Mouse (Mus musculus) macrophage (primary cell): ENCODE results near the gene Rpl9-ps1. TPM values are rescaled to one million over a fixed set of nuclear protein-coding genes. Genes with fewer than 3 reads are reported as not detected.

Source experiments
- H3K27ac ChIP-seq: fragments of 350-480 bp; formaldehyde crosslinking; 2 replicates; pipeline ENCODE4 v1.9.0; 2021
- H3K36me3 ChIP-seq: fragments of 350-480 bp; formaldehyde crosslinking; 2 replicates; pipeline ENCODE4 v1.9.0; 2021; ENCODE audit errors: inconsistent target
- H3K4me3 ChIP-seq: fragments of 350-480 bp; formaldehyde crosslinking; 2 replicates; pipeline ENCODE4 v1.9.0; 2021; ENCODE audit errors: inconsistent target
- H3K79me2 ChIP-seq: fragments of 350-480 bp; formaldehyde crosslinking; 2 replicates; pipeline ENCODE4 v1.9.0; 2021; ENCODE audit errors: inconsistent target
- WGBS: methylation state at CpG from one replicate; pipeline ENCODE4 v1.1.7; 2026; ENCODE audit warnings: inconsistent platforms; ENCODE audit not compliant: missing documents; 5-methylcytosine and 5-hydroxymethylcytosine counted together
- polyA plus RNA-seq: library from polyadenylated mRNA; stranded (reverse); fragments of 250-400 nt; gene quantifications from 3 replicates; pipeline ENCODE4 v1.2.4, GENCODE M21; 2018; ENCODE audit warnings: inconsistent platforms

Rpl9-ps1 gene
- polyA plus RNA-seq, 1 experiment from 2014 or later: not detected

DNA sequence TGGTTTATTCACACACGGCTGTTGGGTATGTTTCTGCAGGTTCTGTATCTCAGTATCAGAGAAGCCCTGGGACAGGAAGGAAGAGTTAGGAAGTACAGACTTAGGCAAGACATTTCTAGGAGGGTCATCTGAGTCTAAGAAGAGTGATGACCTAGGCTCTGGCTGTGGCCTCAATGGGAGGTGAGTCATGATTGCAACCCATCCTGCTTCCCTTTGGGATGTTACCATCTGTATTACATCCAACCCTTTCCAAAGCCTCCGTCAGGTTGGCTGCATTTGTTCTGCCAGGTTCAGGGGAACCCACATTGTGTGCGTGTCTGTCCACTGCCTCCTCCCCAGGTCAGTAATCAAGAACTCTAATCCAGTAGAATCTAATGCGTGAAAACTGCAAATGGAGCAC is 40.7 kb downstream of the Rpl9-ps1 start:
- no peak overlapping the region for H3K4me3 ChIP-seq
- 63% methylated on average over 4 of the region's 4 CpGs for WGBS
- no peaks in the 10 kb centered on the region for H3K79me2 ChIP-seq
- H3K27ac ChIP-seq: peak overlapping the region; percentile 72
- H3K36me3 ChIP-seq: no peaks in the 10 kb centered on the region

DNA sequence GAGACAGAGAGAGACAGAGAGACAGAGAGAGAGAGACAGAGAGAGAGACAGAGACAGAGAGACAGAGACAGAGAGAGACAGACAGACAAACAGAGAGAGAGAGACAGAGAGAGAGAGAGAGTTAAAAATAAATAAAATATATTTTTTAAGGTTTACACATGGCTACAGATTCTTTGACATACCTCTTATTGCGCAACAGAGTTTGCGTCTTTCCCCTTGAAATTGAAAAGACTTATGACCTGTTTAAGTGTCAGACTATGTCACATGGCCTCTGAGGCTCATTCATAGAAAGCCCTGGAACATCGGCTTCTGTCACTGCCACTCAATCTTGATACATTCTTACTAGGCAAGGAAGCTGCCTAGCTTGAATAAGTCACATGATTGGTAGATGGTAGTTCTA is 42.0 kb downstream of the Rpl9-ps1 start:
- Histone ChIP-seq H3K36me3 (no peaks in the 10 kb centered on the region), H3K4me3 (no peak overlapping the region), H3K27ac (peak overlapping the region; percentile 72), H3K79me2 (no peaks in the 10 kb centered on the region)
- WGBS: 48% methylated on average over 3 of the region's 3 CpGs

DNA sequence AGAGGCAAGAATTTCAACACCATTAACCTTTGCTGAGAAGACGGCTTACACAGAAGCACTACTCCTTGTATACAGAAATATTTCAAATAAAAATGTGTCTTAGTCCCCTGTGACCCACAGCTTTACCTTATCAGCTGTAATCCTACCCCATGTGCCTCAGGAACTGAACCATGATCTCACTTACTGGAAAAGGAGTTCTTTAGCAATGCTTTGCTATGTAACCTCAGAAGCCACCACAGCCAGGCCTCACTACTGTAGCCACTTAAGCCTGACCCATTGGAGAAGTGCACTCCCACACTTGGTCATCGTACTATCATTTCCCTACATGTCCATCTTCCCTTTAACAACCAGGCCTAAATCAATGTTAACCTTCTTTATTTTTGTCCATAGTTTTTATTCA is 44.8 kb downstream of the Rpl9-ps1 start:
- Histone ChIP-seq H3K79me2 (no peaks in the 10 kb centered on the region), H3K36me3 (no peaks in the 10 kb centered on the region), H3K27ac (peak overlapping the region; percentile 31), H3K4me3 (no peak overlapping the region)
- 47% methylated on average over 2 of the region's 2 CpGs for WGBS

- Histone ChIP-seq H3K79me2 (no peaks in the 10 kb centered on the region), H3K27ac (peak overlapping the region; percentile 15; the same call in 1 of the 2 replicates), H3K36me3 (no peaks in the 10 kb centered on the region), H3K4me3 (no peak overlapping the region)
- 94% methylated on average over 3 of the region's 3 CpGs for WGBS
Observed at GRCm38 (mm10) chr11:83598991-83599390, 46.4 kb downstream of the Rpl9-ps1 start.

DNA sequence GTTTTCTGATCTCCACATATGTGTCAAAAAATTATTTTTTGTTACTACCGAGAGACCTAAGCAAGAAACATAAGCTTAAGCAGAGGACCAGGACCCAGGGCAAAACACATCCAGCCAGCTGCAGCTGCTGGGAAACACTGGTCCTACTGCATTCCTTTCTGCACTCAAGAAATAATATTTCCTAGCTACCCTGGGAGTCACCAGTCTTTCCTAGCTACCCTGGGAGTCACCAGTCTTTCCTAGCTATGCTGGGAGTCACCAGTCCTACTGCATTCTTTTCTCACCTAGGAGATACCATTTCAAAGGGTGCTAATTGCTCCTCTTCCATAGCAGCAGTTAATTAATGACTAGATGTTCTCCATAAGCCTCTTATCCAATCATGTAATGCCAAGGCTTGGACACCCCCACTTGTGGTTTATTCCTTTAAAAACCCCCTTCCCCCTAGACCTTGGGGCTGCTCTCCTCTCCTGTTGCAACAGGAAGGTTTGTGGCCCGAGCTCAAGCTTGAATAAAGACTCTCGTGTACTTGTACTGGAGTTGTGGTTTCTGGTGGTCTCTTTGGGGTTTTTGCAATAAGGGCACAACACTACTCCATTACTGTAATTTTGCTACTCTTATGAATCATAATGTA is 47.1 kb downstream of the Rpl9-ps1 start:
- WGBS: 67% methylated on average over 3 of the region's 3 CpGs
- no peak overlapping the region for H3K4me3 ChIP-seq
- no peaks in the 10 kb centered on the region for H3K79me2 ChIP-seq
- H3K27ac ChIP-seq: 0 out of 2 replicates have a peak overlapping the region, but pooled peaks have one; percentile 15
- no peaks in the 10 kb centered on the region for H3K36me3 ChIP-seq

DNA sequence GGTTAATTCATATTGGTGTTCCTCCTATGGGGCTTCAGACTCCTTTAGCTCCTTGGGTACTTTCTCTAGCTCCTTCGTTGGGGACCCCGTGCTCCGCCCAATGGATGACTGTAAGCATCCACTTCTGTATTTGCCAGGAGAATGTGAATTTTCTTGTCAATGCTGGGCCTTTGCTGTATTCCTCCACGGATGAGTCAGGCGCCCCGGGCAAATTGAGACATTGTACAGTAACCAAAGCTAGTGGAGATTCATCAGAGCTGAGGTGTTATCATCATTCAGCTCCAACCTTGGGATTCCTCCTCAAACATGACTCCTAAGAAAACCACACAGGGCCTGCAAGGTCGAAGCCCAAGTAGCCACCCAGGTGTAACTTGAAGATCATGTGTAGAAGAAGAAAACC is 47.6 kb downstream of the Rpl9-ps1 start:
- 88% methylated on average over 7 of the region's 7 CpGs for WGBS
- H3K79me2 ChIP-seq: no peaks in the 10 kb centered on the region; the same call in 1 of the 2 replicates
- no peak overlapping the region for H3K4me3 ChIP-seq
- no peaks in the 10 kb centered on the region for H3K36me3 ChIP-seq
- H3K27ac ChIP-seq: no peak overlapping the region

DNA sequence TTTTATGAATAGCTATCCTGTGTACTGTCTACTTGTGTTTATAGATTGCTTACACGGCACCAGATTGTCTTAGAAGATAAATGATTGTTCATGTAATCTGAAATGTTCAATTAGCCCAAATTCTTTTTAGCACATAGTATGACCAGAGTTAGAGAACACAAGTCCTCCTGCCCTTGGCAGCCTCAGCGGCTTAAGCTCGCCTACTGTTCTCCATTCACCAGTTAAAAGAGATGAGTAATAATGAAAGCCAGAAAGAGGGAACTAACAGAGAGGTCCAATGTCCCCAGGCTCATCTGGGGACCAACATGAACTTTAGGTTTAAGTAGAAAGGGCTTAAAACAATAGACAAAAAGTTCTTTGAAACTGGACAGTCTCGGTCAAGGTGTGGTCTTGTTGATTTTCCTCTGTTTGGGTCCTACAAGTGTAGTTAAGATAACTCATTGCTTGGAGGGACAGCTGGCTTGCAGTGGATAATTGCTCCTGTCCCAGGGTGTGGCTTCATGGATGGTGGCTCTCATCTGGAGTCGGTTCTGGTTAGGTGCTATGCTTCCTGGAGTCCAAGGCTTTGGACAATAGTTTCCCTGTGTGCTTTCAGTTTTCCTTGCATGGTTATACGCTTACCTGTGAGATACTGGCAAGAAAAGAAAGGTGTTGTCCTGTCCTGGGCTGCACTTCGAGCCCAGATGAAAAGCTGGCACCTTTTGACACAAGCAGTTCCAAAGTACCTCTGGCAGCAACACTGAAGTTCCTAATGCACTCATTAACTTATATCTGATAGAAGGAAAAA is 49.6 kb downstream of the Rpl9-ps1 start:
- no peak overlapping the region for H3K4me3 ChIP-seq
- WGBS: 43% methylated on average over 7 of the region's 7 CpGs
- no peaks in the 10 kb centered on the region for H3K36me3 ChIP-seq
- H3K27ac ChIP-seq: peak overlapping the region; percentile 91
- H3K79me2 ChIP-seq: peaks cover 19% of the 10 kb centered on the region

Other genes with a start within 250 kb of the Rpl9-ps1 start
- 0.09 TPM in 1 of 3 replicates, not detected in the others for gene Rasl10b, start 236.5 kb downstream of the Rpl9-ps1 start, polyA plus RNA-seq
- not detected in 3 replicates for gene Gas2l2, start 216.2 kb downstream of the Rpl9-ps1 start, polyA plus RNA-seq
- gene 1700020L24Rik, start 207.9 kb downstream of the Rpl9-ps1 start, polyA plus RNA-seq: 0.26 TPM in 1 of 3 replicates, not detected in the others
- 0.13 to 0.46 TPM (median 0.22 TPM) in 3 replicates for gene Mmp28, start 182.6 kb downstream of the Rpl9-ps1 start, polyA plus RNA-seq
- 57.5 to 132 TPM (median 64.8 TPM) in 3 replicates for gene Taf15, start 172.5 kb downstream of the Rpl9-ps1 start, polyA plus RNA-seq
- 0.34 TPM in 1 of 3 replicates, not detected in the others for gene Heatr9, start 123.4 kb downstream of the Rpl9-ps1 start, polyA plus RNA-seq
- 67.6 to 220 TPM (median 169 TPM) in 3 replicates for gene Ccl5, start 115.1 kb downstream of the Rpl9-ps1 start, polyA plus RNA-seq
- gene Ccl9, start 67.0 kb downstream of the Rpl9-ps1 start, polyA plus RNA-seq: 289 to 625 TPM (median 620 TPM) in 3 replicates
- gene Ccl6, start 52.5 kb downstream of the Rpl9-ps1 start, polyA plus RNA-seq: 508 to 1,107 TPM (median 907 TPM) in 3 replicates
- gene Ccl3, start 3.7 kb upstream of the Rpl9-ps1 start, polyA plus RNA-seq: 203 to 397 TPM (median 307 TPM) in 3 replicates
- gene Ccl4, start 17.0 kb upstream of the Rpl9-ps1 start, polyA plus RNA-seq: 101 to 412 TPM (median 201 TPM) in 3 replicates
- gene Wfdc17, start 58.4 kb upstream of the Rpl9-ps1 start, polyA plus RNA-seq: 635 to 1,651 TPM (median 1,108 TPM) in 3 replicates
- 1.5 to 1.6 TPM in 2 of 3 replicates, not detected in the other for gene Wfdc18, start 63.4 kb upstream of the Rpl9-ps1 start, polyA plus RNA-seq
- 1.2 to 2.7 TPM in 2 of 3 replicates, not detected in the other for gene Wfdc21, start 101.3 kb upstream of the Rpl9-ps1 start, polyA plus RNA-seq
- 7.6 to 11.1 TPM (median 8.3 TPM) in 3 replicates for gene Heatr6, start 108.1 kb upstream of the Rpl9-ps1 start, polyA plus RNA-seq
- not detected in 3 replicates for gene Hnf1b, start 204.4 kb upstream of the Rpl9-ps1 start, polyA plus RNA-seq